Mouse (Mus musculus) liver, embryonic 15.5 days (tissue): ENCODE measurements around the gene Klf9. TPM values are rescaled to one million over a fixed set of nuclear protein-coding genes. Genes with fewer than 3 reads are reported as not detected.

ENCODE experiments used
- ATAC-seq: fragments of 200-750 bp; cut with Nextera tagmentation; 2 replicates; pipeline ENCODE4 v1.8.0; 2017; ENCODE audit warnings: moderate number of reproducible peaks, mild to moderate bottlenecking, moderate library complexity; ENCODE audit not compliant: insufficient read depth
- H3K27ac ChIP-seq: fragments of 300-500 bp; sonication (generic); replicated peaks from 2 replicates; pipeline ENCODE4 v1.5.1; 2015; ENCODE audit warnings: mild to moderate bottlenecking, inconsistent platforms
- H3K27me3 ChIP-seq: fragments of 300-500 bp; sonication (generic); 2 replicates; pipeline ENCODE4 v1.6.1; 2015; ENCODE audit warnings: mild to moderate bottlenecking, inconsistent platforms
- H3K36me3 ChIP-seq: fragments of 300-500 bp; sonication (generic); replicated peaks from 2 replicates; pipeline ENCODE4 v1.6.1; 2015; ENCODE audit warnings: moderate library complexity, mild to moderate bottlenecking, inconsistent platforms
- H3K4me1 ChIP-seq: fragments of 300-500 bp; sonication (generic); replicated peaks from 2 replicates; pipeline ENCODE4 v1.6.1; 2015; ENCODE audit warnings: inconsistent platforms
- H3K4me2 ChIP-seq: fragments of 300-500 bp; sonication (generic); 2 replicates; pipeline ENCODE4 v1.6.1; 2015; ENCODE audit warnings: moderate library complexity, mild to moderate bottlenecking, inconsistent platforms
- H3K4me3 ChIP-seq: fragments of 300-500 bp; sonication (generic); replicated peaks from 2 replicates; pipeline ENCODE4 v1.5.1; 2015; ENCODE audit warnings: mild to moderate bottlenecking, inconsistent platforms
- H3K9ac ChIP-seq: fragments of 300-500 bp; sonication (generic); 2 replicates; pipeline ENCODE4 v1.6.1; 2015; ENCODE audit warnings: moderate library complexity, mild to moderate bottlenecking, inconsistent platforms
- H3K9me3 ChIP-seq: fragments of 300-500 bp; sonication (generic); replicated peaks from 2 replicates; pipeline ENCODE4 v1.6.1; 2016; ENCODE audit warnings: inconsistent platforms
- WGBS: fragments of 180-500 bp; shearing (Covaris S2); methylation state at CpG from one replicate; pipeline ENCODE4 v1.1.7; 2015; ENCODE audit warnings: mixed read lengths; ENCODE audit not compliant: insufficient replicate concordance; 5-methylcytosine and 5-hydroxymethylcytosine counted together
- polyA plus RNA-seq: library from polyadenylated mRNA; unstranded; fragments of >200 nt; fragmentation: Nextera tagmentation; extraction: Ambion mirVana; gene quantifications from 2 replicates; pipeline ENCODE4 v1.2.1, GENCODE M21; 2015

Klf9 gene
- polyA plus RNA-seq, 1 experiment from 2014 or later: 1.3 TPM

GRCm38 (mm10) chr19:23168899-23169658 is 28.1 kb downstream of the Klf9 start:
- Histone ChIP-seq H3K9ac (no peak overlapping the region), H3K9me3 (no peaks in the 10 kb centered on the region), H3K4me1 (0 out of 2 replicates have a peak, but pooled peaks cover 8% of the 10 kb centered on the region), H3K36me3 (no peaks in the 10 kb centered on the region), H3K27me3 (no peaks in the 10 kb centered on the region), H3K4me2 (no peak overlapping the region), H3K4me3 (no peak overlapping the region), H3K27ac (no peak overlapping the region)
- WGBS: 66% methylated on average over 5 of the region's 5 CpGs
- no peak for ATAC-seq

- Histone ChIP-seq H3K36me3 (no peaks in the 10 kb centered on the region), H3K4me3 (no peak overlapping the region), H3K27me3 (no peaks in the 10 kb centered on the region), H3K27ac (no peak overlapping the region), H3K9ac (no peak overlapping the region), H3K9me3 (no peaks in the 10 kb centered on the region), H3K4me1 (0 out of 2 replicates have a peak, but pooled peaks cover 8% of the 10 kb centered on the region), H3K4me2 (no peak overlapping the region)
- WGBS: 53% methylated on average over 2 of the region's 2 CpGs
- ATAC-seq: peak; percentile 42
Observed at GRCm38 (mm10) chr19:23169659-23170050, 28.6 kb downstream of the Klf9 start.

- 87% methylated on average over 5 of the region's 5 CpGs for WGBS
- no peak for ATAC-seq
- H3K9me3 ChIP-seq: no peaks in the 10 kb centered on the region
- H3K9ac ChIP-seq: no peak overlapping the region
- H3K4me1 ChIP-seq: 0 out of 2 replicates have a peak, but pooled peaks cover 8% of the 10 kb centered on the region
- no peak overlapping the region for H3K4me2 ChIP-seq
- H3K4me3 ChIP-seq: no peak overlapping the region
- no peaks in the 10 kb centered on the region for H3K27me3 ChIP-seq
- no peaks in the 10 kb centered on the region for H3K36me3 ChIP-seq
- H3K27ac ChIP-seq: no peak overlapping the region
Observed at GRCm38 (mm10) chr19:23170476-23170875, 29.4 kb downstream of the Klf9 start.

GRCm38 (mm10) chr19:23171136-23171535 is 30.1 kb downstream of the Klf9 start:
- H3K27me3 ChIP-seq: no peaks in the 10 kb centered on the region
- H3K9me3 ChIP-seq: no peaks in the 10 kb centered on the region
- no peak overlapping the region for H3K9ac ChIP-seq
- no peaks in the 10 kb centered on the region for H3K36me3 ChIP-seq
- no peak overlapping the region for H3K27ac ChIP-seq
- no peak overlapping the region for H3K4me3 ChIP-seq
- 0 out of 2 replicates have a peak, but pooled peaks cover 8% of the 10 kb centered on the region for H3K4me1 ChIP-seq
- ATAC-seq: no peak
- no peak overlapping the region for H3K4me2 ChIP-seq
- WGBS: 88% methylated on average over 2 of the region's 2 CpGs

- Histone ChIP-seq H3K9ac (no peak overlapping the region), H3K4me3 (no peak overlapping the region), H3K27me3 (no peaks in the 10 kb centered on the region), H3K4me1 (0 out of 2 replicates have a peak, but pooled peaks cover 3% of the 10 kb centered on the region), H3K9me3 (no peaks in the 10 kb centered on the region), H3K4me2 (no peak overlapping the region), H3K36me3 (no peaks in the 10 kb centered on the region), H3K27ac (no peak overlapping the region)
- ATAC-seq: no peak
- WGBS: 67% methylated on average over 3 of the region's 3 CpGs
Observed at GRCm38 (mm10) chr19:23175090-23175489, 34.1 kb downstream of the Klf9 start.

GRCm38 (mm10) chr19:23175511-23175910 is 34.5 kb downstream of the Klf9 start:
- no peak overlapping the region for H3K27ac ChIP-seq
- H3K36me3 ChIP-seq: no peaks in the 10 kb centered on the region
- ATAC-seq: no peak
- H3K4me2 ChIP-seq: no peak overlapping the region
- H3K4me3 ChIP-seq: no peak overlapping the region
- H3K9me3 ChIP-seq: no peaks in the 10 kb centered on the region
- 0 out of 2 replicates have a peak, but pooled peaks cover 3% of the 10 kb centered on the region for H3K4me1 ChIP-seq
- no peak overlapping the region for H3K9ac ChIP-seq
- H3K27me3 ChIP-seq: no peaks in the 10 kb centered on the region
- WGBS: 56% methylated on average over 2 of the region's 2 CpGs

- H3K27ac ChIP-seq: no peak overlapping the region
- H3K4me2 ChIP-seq: no peak overlapping the region
- H3K9ac ChIP-seq: no peak overlapping the region
- H3K4me1 ChIP-seq: 0 out of 2 replicates have a peak, but pooled peaks cover 3% of the 10 kb centered on the region
- no peak for ATAC-seq
- H3K9me3 ChIP-seq: no peaks in the 10 kb centered on the region
- no peaks in the 10 kb centered on the region for H3K36me3 ChIP-seq
- no peaks in the 10 kb centered on the region for H3K27me3 ChIP-seq
- no peak overlapping the region for H3K4me3 ChIP-seq
- 72% methylated on average over 3 of the region's 3 CpGs for WGBS
Observed at GRCm38 (mm10) chr19:23178533-23178932, 37.5 kb downstream of the Klf9 start.

GRCm38 (mm10) chr19:23183493-23183892 is 42.5 kb downstream of the Klf9 start:
- no peak overlapping the region for H3K4me3 ChIP-seq
- H3K4me1 ChIP-seq: 0 out of 2 replicates have a peak, but pooled peaks cover 4% of the 10 kb centered on the region
- no peaks in the 10 kb centered on the region for H3K36me3 ChIP-seq
- H3K27me3 ChIP-seq: no peaks in the 10 kb centered on the region
- H3K9me3 ChIP-seq: no peaks in the 10 kb centered on the region
- no peak overlapping the region for H3K27ac ChIP-seq
- ATAC-seq: no peak
- H3K4me2 ChIP-seq: no peak overlapping the region
- H3K9ac ChIP-seq: no peak overlapping the region
- 74% methylated on average over 4 of the region's 4 CpGs for WGBS

- ATAC-seq: no peak
- Histone ChIP-seq H3K4me1 (0 out of 2 replicates have a peak, but pooled peaks cover 4% of the 10 kb centered on the region), H3K4me2 (no peak overlapping the region), H3K27me3 (no peaks in the 10 kb centered on the region), H3K36me3 (no peaks in the 10 kb centered on the region), H3K27ac (no peak overlapping the region), H3K9ac (no peak overlapping the region), H3K9me3 (no peaks in the 10 kb centered on the region), H3K4me3 (no peak overlapping the region)
- 77% methylated on average over 4 of the region's 4 CpGs for WGBS
Observed at GRCm38 (mm10) chr19:23184068-23184467, 43.0 kb downstream of the Klf9 start.

- no peaks in the 10 kb centered on the region for H3K9me3 ChIP-seq
- H3K27me3 ChIP-seq: no peaks in the 10 kb centered on the region
- no peak overlapping the region for H3K9ac ChIP-seq
- no peak overlapping the region for H3K27ac ChIP-seq
- no peaks in the 10 kb centered on the region for H3K36me3 ChIP-seq
- no peak for ATAC-seq
- H3K4me1 ChIP-seq: 0 out of 2 replicates have a peak, but pooled peaks cover 4% of the 10 kb centered on the region
- 77% methylated on average over 6 of the region's 6 CpGs for WGBS
- no peak overlapping the region for H3K4me2 ChIP-seq
- H3K4me3 ChIP-seq: no peak overlapping the region
Observed at GRCm38 (mm10) chr19:23187732-23188131, 46.7 kb downstream of the Klf9 start.

GRCm38 (mm10) chr19:23188986-23189385 is 48.0 kb downstream of the Klf9 start:
- no peaks in the 10 kb centered on the region for H3K36me3 ChIP-seq
- WGBS: 66% methylated on average over 7 of the region's 7 CpGs

More at GRCm38 (mm10) chr19:23188986-23189385, 48.0 kb downstream of the Klf9 start:
- Histone ChIP-seq H3K4me2 (no peak overlapping the region), H3K4me1 (0 out of 2 replicates have a peak, but pooled peaks cover 4% of the 10 kb centered on the region), H3K27ac (no peak overlapping the region), H3K27me3 (no peaks in the 10 kb centered on the region), H3K9me3 (no peaks in the 10 kb centered on the region), H3K4me3 (no peak overlapping the region), H3K9ac (no peak overlapping the region)
- ATAC-seq: no peak
